Mouse (Mus musculus): ENCODE measurements around the gene Fam241a.

DNA sequence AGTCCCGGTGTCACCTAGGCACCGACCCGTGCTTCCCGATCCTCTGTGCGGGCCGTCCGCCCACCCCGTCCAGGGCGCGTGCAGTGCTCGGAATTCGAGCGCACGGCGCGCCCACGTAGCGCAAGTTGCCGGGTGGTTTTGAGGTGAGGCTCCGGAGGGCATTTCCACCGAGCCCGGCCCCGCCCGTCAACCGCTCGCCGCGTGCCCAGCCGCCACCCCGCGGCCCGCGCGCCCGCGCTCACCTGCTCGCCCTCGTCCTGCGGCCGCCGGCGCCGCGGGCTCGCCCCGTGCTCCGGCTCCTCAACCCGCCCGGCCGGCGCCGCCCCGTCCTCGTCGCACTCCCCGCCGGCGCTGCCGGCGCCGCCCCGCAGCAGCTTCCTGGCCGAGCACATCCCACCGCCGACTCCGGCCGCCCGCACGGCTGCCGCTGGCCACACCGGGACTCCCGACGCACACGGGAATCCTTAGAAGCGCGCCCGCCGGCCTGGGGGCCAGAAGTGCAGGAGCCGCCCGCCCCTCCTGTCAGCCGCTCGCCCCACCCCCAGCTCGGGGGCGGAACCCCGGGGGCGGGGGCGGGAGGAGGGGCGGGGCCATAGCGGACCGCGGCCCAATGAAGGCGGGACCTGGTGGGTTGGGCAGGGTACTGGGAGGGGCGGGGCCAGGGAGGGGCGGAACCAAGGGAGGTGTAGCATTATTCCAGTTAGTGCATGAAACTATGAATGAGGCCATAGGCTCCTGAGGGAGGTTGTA is at the start of gene Fam241a:
- TF ChIP-seq CTCF (IDR thresholded peaks at IDR 0.05; ENCODE audit: insufficient read depth, low read length), result no peak
- peak; percentile 32; the same call in 1 of the 2 replicates for TF ChIP-seq POLR2A (IDR thresholded peaks at IDR 0.05; ENCODE audit: borderline replicate concordance, extremely low read depth, low read depth, low read length)

Data from lung, adult 2 months (tissue).